Mouse (Mus musculus) layer of hippocampus, adult 2 months (tissue): ENCODE results near the gene Rbm15b. TPM values are rescaled to one million over a fixed set of nuclear protein-coding genes. Genes with fewer than 3 reads are reported as not detected.
A peak's percentile ranks its signal among the peaks of the same experiment; 100 is the strongest.

Source experiments
- DNase-seq, 2 experiments: peaks; one replicate each; pipeline ENCODE4 v3.0.0; 2022; ENCODE audit warnings: low spot score in 2 of 2
- H3K27ac ChIP-seq: fragments of 200-600 bp; 2 replicates; pipeline ENCODE4 v1.8.1; 2022
- H3K4me3 ChIP-seq: fragments of 200-600 bp; 2 replicates; pipeline ENCODE4 v1.8.1; 2022; ENCODE audit warnings: mild to moderate bottlenecking
- CTCF ChIP-seq: fragments of 200-600 bp; conservative IDR thresholded peaks from 2 replicates; pipeline ENCODE4 v1.8.1; 2022; ENCODE audit warnings: antibody characterized with exemption, mild to moderate bottlenecking, moderate library complexity
- total RNA-seq, 2 experiments: library from RNA; stranded (reverse); gene quantifications; 2 replicates each; pipeline ENCODE4 v1.2.3; 2021

Rbm15b gene
- total RNA-seq, 2 experiments from 2014 or later, result 45.8 to 55.1 TPM

GRCm38 (mm10) chr9:106881071-106881755, 6.0 kb downstream of the Rbm15b start:
- DNase-seq, result no peak
- H3K4me3 ChIP-seq, result no peak overlapping the region
- peak overlapping the region; percentile 43; the same call in 1 of the 2 replicates for H3K27ac ChIP-seq
- no peak for TF ChIP-seq CTCF

GRCm38 (mm10) chr9:106879471-106879870, 7.8 kb downstream of the Rbm15b start:
- no peak for DNase-seq
- no peak overlapping the region for H3K27ac ChIP-seq
- H3K4me3 ChIP-seq, result no peak overlapping the region
- no peak for TF ChIP-seq CTCF

- no peak overlapping the region for H3K4me3 ChIP-seq
- TF ChIP-seq CTCF, result no peak
- DNase-seq, result no peak
- H3K27ac ChIP-seq, result no peak overlapping the region
These were observed 10.6 kb downstream of the Rbm15b start for GRCm38 (mm10) chr9:106876666-106877065.

- no peak for DNase-seq
- no peak overlapping the region for H3K27ac ChIP-seq
- H3K4me3 ChIP-seq, result no peak overlapping the region
- no peak for TF ChIP-seq CTCF
These were observed 13.0 kb downstream of the Rbm15b start for GRCm38 (mm10) chr9:106874216-106874615.

GRCm38 (mm10) chr9:106858036-106858435, 29.2 kb downstream of the Rbm15b start:
- Histone ChIP-seq H3K27ac (no peak overlapping the region), H3K4me3 (no peak overlapping the region)
- DNase-seq, result no peak
- no peak for TF ChIP-seq CTCF

- DNase-seq, result no peak
- peak; percentile 55 for TF ChIP-seq CTCF
- no peak overlapping the region for H3K4me3 ChIP-seq
- H3K27ac ChIP-seq, result no peak overlapping the region
These were observed 30.6 kb downstream of the Rbm15b start for GRCm38 (mm10) chr9:106856664-106857063.

GRCm38 (mm10) chr9:106842800-106843199, 44.4 kb downstream of the Rbm15b start:
- Histone ChIP-seq H3K4me3 (no peak overlapping the region), H3K27ac (no peak overlapping the region)
- no peak for TF ChIP-seq CTCF

GRCm38 (mm10) chr9:106840569-106840968, 46.7 kb downstream of the Rbm15b start:
- peak; percentile 64 for TF ChIP-seq CTCF
- Histone ChIP-seq H3K27ac (no peak overlapping the region), H3K4me3 (no peak overlapping the region)
- DNase-seq, result no peak

More at GRCm38 (mm10) chr9:106842800-106843199, 44.4 kb downstream of the Rbm15b start:
- no peak for DNase-seq

Other genes starting within 250 kb of the Rbm15b start
- 10 to 100 TPM; 76.8 to 82.2 TPM for gene Grm2, start 231.3 kb downstream of the Rbm15b start, total RNA-seq
- gene Tex264, start 201.5 kb downstream of the Rbm15b start, total RNA-seq, result 10 to 100 TPM; 85.0 to 99.3 TPM
- gene Rad54l2, start 98.2 kb downstream of the Rbm15b start, total RNA-seq, result 10 to 100 TPM; 17.7 to 19.2 TPM
- 10 to 100 TPM; 30.4 to 33.9 TPM for gene Dcaf1, start 65.6 kb downstream of the Rbm15b start, total RNA-seq
- gene Manf, start 4.6 kb upstream of the Rbm15b start, total RNA-seq, result 100 to 1,000 TPM; 121 to 126 TPM